Mouse (Mus musculus) brain, embryonic 14.5 days (tissue): Measurements from ENCODE around the gene Polr1d.

Experiments
- CTCF ChIP-seq: fragments of 200-500 bp; IDR thresholded peaks from 2 replicates; pipeline ENCODE4 v1.5.1; 2012; ENCODE audit warnings: inconsistent platforms, mild to moderate bottlenecking, moderate library complexity, borderline replicate concordance; ENCODE audit not compliant: insufficient read depth, insufficient read length; ENCODE audit errors: extremely low read depth
- POLR2A ChIP-seq: fragments of 200-500 bp; IDR thresholded peaks from 2 replicates; pipeline ENCODE4 v1.6.1; 2012; ENCODE audit warnings: mild to moderate bottlenecking, inconsistent platforms, borderline replicate concordance; ENCODE audit not compliant: poor library complexity, insufficient read depth, insufficient read length, severe bottlenecking; ENCODE audit errors: extremely low read depth

DNA sequence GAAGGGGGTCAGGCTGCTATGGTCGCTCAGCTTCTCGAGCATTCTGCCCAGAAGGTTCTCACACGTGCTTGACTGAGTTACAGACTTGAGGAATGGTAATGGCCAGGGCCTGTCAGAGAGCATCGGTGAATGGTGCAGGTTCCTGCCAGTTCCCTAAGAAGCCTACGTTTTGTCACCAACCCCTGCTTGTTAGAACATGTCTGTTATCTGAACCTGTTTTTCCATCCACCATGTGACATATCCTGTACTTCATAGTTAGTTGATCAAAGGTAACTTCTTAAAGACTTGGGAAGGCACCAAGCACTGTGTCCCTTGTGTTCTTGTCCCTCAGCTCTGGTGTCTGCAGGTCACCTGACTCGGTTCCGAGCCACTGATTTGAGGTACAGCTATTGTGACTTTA lies 21.8 kb downstream of the Polr1d start:
- no peak for TF ChIP-seq POLR2A
- no peak for TF ChIP-seq CTCF
